Mouse (Mus musculus) MEL (cell line): ENCODE data around the gene Rbm5. TPM values are rescaled to one million over a fixed set of nuclear protein-coding genes. Genes with fewer than 3 reads are reported as not detected.

Experiments used
- DNase-seq: peaks from one replicate; pipeline ENCODE4 v3.0.0; 2011; ENCODE audit warnings: low read depth, low spot score
- H3K27ac ChIP-seq: 2 replicates; pipeline ENCODE4 v1.5.1; 2012; ENCODE audit warnings: low read depth, mild to moderate bottlenecking, control low read depth, low read length, moderate library complexity; ENCODE audit not compliant: control insufficient read depth
- H3K27me3 ChIP-seq, 2 experiments: fragments of 150-350 bp in 1 of 2; sonication (generic) in 1 of 2; 2 replicates each; pipeline ENCODE4 v1.6.1; 2012; ENCODE audit warnings: low read length in 2 of 2, mild to moderate bottlenecking in 2 of 2, improper control_type of control experiment in 1 of 2, moderate library complexity in 1 of 2; ENCODE audit not compliant: insufficient read depth in 2 of 2, control insufficient read depth in 1 of 2
- H3K36me3 ChIP-seq, 2 experiments: 2 replicates each; pipeline ENCODE4 v1.6.1; 2012 to 2014; ENCODE audit warnings: low read length in 2 of 2, improper control_type of control experiment in 1 of 2, inconsistent platforms in 1 of 2, mild to moderate bottlenecking in 1 of 2; ENCODE audit not compliant: insufficient read depth in 2 of 2, control insufficient read depth in 1 of 2
- H3K4me1 ChIP-seq, 2 experiments: fragments of 150-350 bp in 1 of 2; sonication (generic) in 1 of 2; 2 replicates each; pipeline ENCODE4 v1.6.1; 2012; ENCODE audit warnings: low read length in 2 of 2, improper control_type of control experiment in 1 of 2, mild to moderate bottlenecking in 1 of 2; ENCODE audit not compliant: insufficient read depth in 2 of 2, control insufficient read depth in 1 of 2
- H3K4me3 ChIP-seq, 2 experiments: fragments of 150-350 bp in 1 of 2; sonication (generic) in 1 of 2; 2 replicates each; pipeline ENCODE4 v1.5.1; 2012; ENCODE audit warnings: low read depth in 2 of 2, low read length in 2 of 2, mild to moderate bottlenecking in 2 of 2, moderate library complexity in 2 of 2, control low read depth in 1 of 2, improper control_type of control experiment in 1 of 2; ENCODE audit not compliant: control insufficient read depth in 1 of 2, insufficient read depth in 1 of 2
- H3K79me2 ChIP-seq: 2 replicates; pipeline ENCODE4 v1.6.1; 2012; ENCODE audit warnings: mild to moderate bottlenecking, low read length, moderate library complexity; ENCODE audit not compliant: control insufficient read depth, poor library complexity, insufficient read depth
- H3K9ac ChIP-seq: 2 replicates; pipeline ENCODE4 v1.6.1; 2012; ENCODE audit warnings: low read depth, mild to moderate bottlenecking, control low read depth, low read length, moderate library complexity; ENCODE audit not compliant: control insufficient read depth, poor library complexity, severe bottlenecking
- H3K9me3 ChIP-seq: fragments of 150-350 bp; sonication (generic); replicated peaks from 2 replicates; pipeline ENCODE4 v1.6.1; 2012; ENCODE audit warnings: mild to moderate bottlenecking, low read length, improper control_type of control experiment, moderate library complexity; ENCODE audit not compliant: insufficient read depth
- CHD1 ChIP-seq: IDR thresholded peaks from 2 replicates; pipeline ENCODE4 v1.6.1; 2012; ENCODE audit warnings: low read depth, mild to moderate bottlenecking, inconsistent platforms, low read length, improper control_type of control experiment
- EP300 ChIP-seq, 2 experiments: IDR thresholded peaks; 2 replicates each; pipeline ENCODE4 v1.6.1; 2011; ENCODE audit warnings: improper control_type of control experiment in 2 of 2, low read length in 2 of 2, low read depth in 1 of 2, mild to moderate bottlenecking in 1 of 2
- ETS1 ChIP-seq: IDR thresholded peaks from 2 replicates; pipeline ENCODE4 v1.6.1; 2012; ENCODE audit warnings: low read depth, mild to moderate bottlenecking, inconsistent platforms, low read length, improper control_type of control experiment, moderate library complexity
- HCFC1 ChIP-seq: IDR thresholded peaks from 2 replicates; pipeline ENCODE4 v1.6.1; 2012; ENCODE audit warnings: low read depth, mild to moderate bottlenecking, inconsistent platforms, low read length, improper control_type of control experiment, moderate library complexity
- KAT2A ChIP-seq: conservative IDR thresholded peaks from 2 replicates; pipeline ENCODE4 v1.6.1; 2012; ENCODE audit warnings: low read depth, low read length, improper control_type of control experiment, inconsistent platforms
- MEF2A ChIP-seq: IDR thresholded peaks from 2 replicates; pipeline ENCODE4 v1.6.1; 2014; ENCODE audit warnings: low read depth, mild to moderate bottlenecking, inconsistent platforms, low read length, improper control_type of control experiment; ENCODE audit not compliant: poor library complexity, insufficient replicate concordance, severe bottlenecking; ENCODE audit errors: extremely low read depth
- MYB ChIP-seq: IDR thresholded peaks from 2 replicates; pipeline ENCODE4 v1.6.1; 2011; ENCODE audit warnings: mild to moderate bottlenecking, low read depth, low read length, improper control_type of control experiment
- NELFE ChIP-seq: IDR thresholded peaks from 2 replicates; pipeline ENCODE4 v1.6.1; 2011; ENCODE audit warnings: low read depth, low read length, improper control_type of control experiment
- POLR2AphosphoS2 ChIP-seq: IDR thresholded peaks from 2 replicates; pipeline ENCODE4 v1.6.1; 2011; ENCODE audit warnings: low read length, improper control_type of control experiment
- SIN3A ChIP-seq: IDR thresholded peaks from 2 replicates; pipeline ENCODE4 v1.6.1; 2012; ENCODE audit warnings: low read length, improper control_type of control experiment, inconsistent platforms
- TCF12 ChIP-seq: IDR thresholded peaks from 2 replicates; pipeline ENCODE4 v1.6.1; 2014; ENCODE audit warnings: low read depth, mild to moderate bottlenecking, inconsistent platforms, low read length, improper control_type of control experiment, moderate library complexity
- UBTF ChIP-seq: IDR thresholded peaks from 2 replicates; pipeline ENCODE4 v1.6.1; 2012; ENCODE audit warnings: low read depth, mild to moderate bottlenecking, inconsistent platforms, low read length, improper control_type of control experiment, moderate library complexity, borderline replicate concordance; ENCODE audit not compliant: insufficient read depth
- USF2 ChIP-seq, 2 experiments: IDR thresholded peaks; 2 replicates each; pipeline ENCODE4 v1.6.1; 2011 to 2012; ENCODE audit warnings: improper control_type of control experiment in 2 of 2, low read length in 2 of 2, borderline replicate concordance in 1 of 2, inconsistent platforms in 1 of 2, low read depth in 1 of 2, mild to moderate bottlenecking in 1 of 2; ENCODE audit not compliant: insufficient read depth in 1 of 2
- ZMIZ1 ChIP-seq: IDR thresholded peaks from 2 replicates; pipeline ENCODE4 v1.6.1; 2012; ENCODE audit warnings: low read depth, mild to moderate bottlenecking, inconsistent platforms, low read length, improper control_type of control experiment, moderate library complexity
- ZNF384 ChIP-seq: IDR thresholded peaks from 2 replicates; pipeline ENCODE4 v1.6.1; 2012; ENCODE audit warnings: low read depth, mild to moderate bottlenecking, inconsistent platforms, low read length, improper control_type of control experiment
- polyA plus RNA-seq, 2 experiments: library from polyadenylated mRNA; stranded (reverse) in 1 of 2; unstranded in 1 of 2; fragments of >175 nt in 1 of 2; fragments of >200 nt in 1 of 2; gene quantifications; 2 replicates each; pipeline versions ENCODE4 v1.2.1 to v1.2.4; 2012; ENCODE audit warnings: low replicate concordance in 2 of 2, low read depth in 1 of 2; ENCODE audit not compliant: insufficient read length in 2 of 2, insufficient read depth in 1 of 2, missing spikeins in 1 of 2
- total RNA-seq: library from RNA; depleted of rRNA; stranded (reverse); fragments of 300-350 nt; gene quantifications from 2 replicates; pipeline ENCODE4 v1.2.3, GENCODE M21; 2012

The Rbm5 gene
- total and polyA plus RNA-seq, 3 experiments: 80.2 to 143 (median 125) TPM

DNA sequence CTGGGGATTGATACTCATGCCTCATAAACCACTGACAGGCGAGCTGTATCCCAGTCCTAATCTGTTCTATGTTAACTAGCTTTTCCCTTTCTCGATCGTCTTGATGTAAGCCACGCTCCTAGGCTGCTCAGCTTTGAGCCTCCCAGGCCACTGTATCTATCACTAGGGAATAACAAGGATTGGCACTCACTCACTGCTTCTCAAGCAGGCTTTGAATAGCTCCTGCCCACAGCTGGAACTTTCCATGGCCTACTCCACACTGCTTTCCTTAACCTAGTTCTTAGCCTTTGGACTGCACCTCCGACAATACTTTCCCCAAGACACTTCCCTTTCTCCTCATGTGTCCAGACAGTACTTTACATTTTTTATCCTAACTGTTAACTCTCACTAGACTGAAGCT is 1.9 kb downstream of the Rbm5 start:
- Histone ChIP-seq H3K79me2 (peaks cover 27% of the 10 kb centered on the region), H3K36me3 (peaks cover 32 to 41% of the 10 kb centered on the region in 2 experiments), H3K27me3 (no peaks in the 10 kb centered on the region), H3K27ac (no peak overlapping the region), H3K4me3 (no peak overlapping the region), H3K9ac (peak overlapping the region; percentile 14), H3K9me3 (no peaks in the 10 kb centered on the region), H3K4me1 (peaks cover 10 to 22% of the 10 kb centered on the region in 2 experiments)
- DNase-seq: no peak
- TF ChIP-seq USF2 (IDR thresholded peaks at IDR 0.05; ENCODE audit: borderline replicate concordance in 1 of 2, insufficient read depth in 1 of 2, low read depth in 1 of 2, low read length in 2 of 2): no peak
- no peak for TF ChIP-seq SIN3A
- TF ChIP-seq UBTF: no peak
- no peak for TF ChIP-seq ZMIZ1

GRCm38 (mm10) chr9:107759593-107759992 is 11.2 kb downstream of the Rbm5 start:
- TF ChIP-seq ZNF384: peak; percentile 66
- TF ChIP-seq POLR2AphosphoS2: no peak
- 0 out of 2 replicates have a peak, but pooled peaks have one; percentile 24 for TF ChIP-seq SIN3A
- no peak for TF ChIP-seq HCFC1
- Histone ChIP-seq H3K9ac (no peak overlapping the region), H3K27ac (no peak overlapping the region), H3K36me3 (peaks cover 26 to 64% of the 10 kb centered on the region in 2 experiments), H3K79me2 (peaks cover 3% of the 10 kb centered on the region; the same call in 1 of the 2 replicates), H3K4me1 (peaks cover 2 to 8% of the 10 kb centered on the region in 2 experiments; a peak in 1 of 4 replicates), H3K4me3 (no peak overlapping the region), H3K9me3 (no peaks in the 10 kb centered on the region), H3K27me3 (no peaks in the 10 kb centered on the region)
- DNase-seq: peak; percentile 62

- H3K4me1 ChIP-seq: peaks cover 6 to 19% of the 10 kb centered on the region in 2 experiments; a peak in 3 of 4 replicates
- no peak overlapping the region for H3K9ac ChIP-seq
- no peaks in the 10 kb centered on the region for H3K27me3 ChIP-seq
- DNase-seq: peak; percentile 49
- TF ChIP-seq MYB: no peak
- TF ChIP-seq NELFE: no peak
- peak; percentile 17 to 19; a peak in 1 of 4 replicates for TF ChIP-seq EP300 (IDR thresholded peaks at IDR 0.05; ENCODE audit: low read depth in 1 of 2, low read length in 2 of 2)
- no peak for TF ChIP-seq UBTF
- no peak for TF ChIP-seq ZMIZ1
- no peak for TF ChIP-seq SIN3A
- peak; percentile 40 for TF ChIP-seq ETS1
- no peak for TF ChIP-seq CHD1
- no peak for TF ChIP-seq MEF2A
- no peak for TF ChIP-seq KAT2A
- TF ChIP-seq TCF12: peak; percentile 36; the same call in 1 of the 2 replicates
- H3K36me3 ChIP-seq: peaks cover 34 to 78% of the 10 kb centered on the region in 2 experiments
- H3K9me3 ChIP-seq: no peaks in the 10 kb centered on the region
- no peak overlapping the region for H3K4me3 ChIP-seq
- H3K27ac ChIP-seq: no peak overlapping the region
- H3K79me2 ChIP-seq: peaks cover 3% of the 10 kb centered on the region
Measured at GRCm38 (mm10) chr9:107750378-107750777, 20.4 kb downstream of the Rbm5 start.
